Mouse (Mus musculus): ENCODE results near the gene Lin28a.

GRCm38 (mm10) chr4:134017201-134017865, 1.3 kb downstream of the Lin28a start:
- TF ChIP-seq CTCF (IDR thresholded peaks at IDR 0.05; ENCODE audit: low read depth), result no peak
- no peak for TF ChIP-seq EP300 (IDR thresholded peaks at IDR 0.05; ENCODE audit: low read depth)
